Mouse (Mus musculus): ENCODE results near the gene Fgd4. TPM values are rescaled to one million over a fixed set of nuclear protein-coding genes. Genes with fewer than 3 reads are reported as not detected.

The Fgd4 gene
- 0.17 TPM for polyA plus RNA-seq (2017; shearing (Covaris generic))

DNA sequence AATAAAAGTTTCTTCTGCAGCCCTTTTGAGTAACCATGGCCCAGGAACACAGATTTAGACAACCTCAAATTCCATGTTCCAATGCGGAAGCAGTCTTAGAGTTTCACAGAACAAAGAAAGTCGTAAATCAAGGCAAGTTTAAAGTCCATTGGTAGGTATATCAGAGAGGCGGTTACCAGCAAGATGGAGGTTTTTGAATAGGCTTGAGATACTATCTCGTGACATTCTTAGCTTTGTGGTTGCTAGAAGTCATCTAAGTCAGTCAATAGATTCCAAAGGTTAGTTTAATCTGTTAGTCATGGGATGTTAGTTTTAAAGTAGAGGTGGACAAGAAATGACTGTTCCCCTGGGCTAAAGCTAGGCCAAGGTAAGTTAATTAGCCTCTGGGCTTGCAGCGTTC lies at the start of gene Fgd4:
TSS of gene Fgd4 (minus strand) at position 89 of the 400 bp plus-strand sequence.

Other genes starting within 250 kb of the Fgd4 start
- gene Dnm1l, start 241.6 kb downstream of the Fgd4 start, polyA plus RNA-seq (2017; shearing (Covaris generic)), result 67.3 TPM
- gene Olfr19, start 75.9 kb upstream of the Fgd4 start, polyA plus RNA-seq (2017; shearing (Covaris generic)), result not detected
- 0.29 TPM for gene Spag6l, start 228.9 kb upstream of the Fgd4 start, polyA plus RNA-seq (2017; shearing (Covaris generic))

Measured in CD4-positive, CD25-positive, alpha-beta regulatory T cell, adult 9 weeks (primary cell).